Comparison of ENCODE assay signal across 8 mouse cellular contexts in the genomic region with DNA sequence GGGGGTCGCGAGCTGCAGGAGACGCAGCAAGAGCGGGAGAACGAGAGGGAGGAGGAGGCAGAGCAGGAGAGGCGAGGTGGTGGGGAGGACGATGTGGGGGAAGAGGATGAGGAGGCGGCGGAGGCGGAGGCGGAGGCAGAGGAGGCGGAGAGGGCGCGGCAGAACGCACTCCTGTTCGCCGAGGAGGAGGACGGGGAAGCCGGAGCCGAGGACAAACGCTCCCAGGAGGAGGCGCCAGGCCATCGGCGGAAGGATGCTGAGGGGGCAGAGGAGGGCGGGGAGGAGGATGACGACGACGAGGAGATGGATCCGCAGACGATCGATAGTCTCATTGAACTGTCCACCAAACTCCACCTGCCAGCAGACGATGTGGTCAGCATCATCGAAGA. TPM values are rescaled to one million over a fixed set of nuclear protein-coding genes. Genes with fewer than 3 reads are reported as not detected.
DNase-seq lines count a peak whose midpoint lies in the region; ATAC-seq and TF ChIP-seq lines count a peak whose summit lies in the region.
"Had no signal": no experiment of that assay in that cellular context is flagged by ENCODE, and none has a peak within 500 bp of the region (broad histone marks: within the 10 kb centered on the region; RNA-seq: fewer than 3 reads in every experiment).

No protein-coding gene starts in this region.

- WGBS in heart, embryonic 13.5 days, result under 1% methylated on average over 33 of the region's 33 CpGs
- 0% methylated on average over 30 of the region's 33 CpGs for WGBS in midbrain, embryonic 16.5 days

- ATAC-seq in heart, embryonic 13.5 days (ENCODE audit: extremely low read depth, insufficient number of reproducible peaks, low FRiP score, low TSS enrichment), result no peak
- ATAC-seq in midbrain, embryonic 16.5 days, result 0 out of 2 replicates have a peak, but pooled peaks have one; percentile 6

- peak overlapping the region; percentile 17 for H3K4me3 ChIP-seq in testis, adult 2 months (ENCODE audit: control insufficient read depth, low read depth, low read length)
- H3K4me3 ChIP-seq in heart, embryonic 13.5 days, result peak overlapping the region; percentile 56
- H3K4me3 ChIP-seq in midbrain, embryonic 16.5 days (ENCODE audit: low read depth, low read length), result peak overlapping the region; percentile 59

- DNase-seq in testis, postnatal 14 days (ENCODE audit: low spot score), result no peak
- peak; percentile 46 for DNase-seq in cerebellum, adult 9-11 months
- DNase-seq in left cerebral cortex, postnatal 14 days (ENCODE audit: low spot score in 2 of 2), result peak; percentile 31 to 63
- peak; percentile 60 for DNase-seq in thymus, postnatal 4 days

- intact Hi-C loops in left cerebral cortex, postnatal 14 days (cut with DNase I), result loop anchor here (5.0 kb wide), 1 partner anchor 255 kb away; a partner anchor contains a TSS

- 0 out of 2 replicates have a peak, but pooled peaks cover 2% of the 10 kb centered on the region for H3K27me3 ChIP-seq in testis, adult 2 months (ENCODE audit: control insufficient read depth, insufficient read depth, low read length)
- H3K27me3 ChIP-seq in heart, embryonic 13.5 days (replicated peaks), result peaks cover 59% of the 10 kb centered on the region
- H3K27me3 ChIP-seq in midbrain, embryonic 16.5 days (ENCODE audit: control insufficient read depth, insufficient read depth, low read depth, low read length), result peaks cover 13% of the 10 kb centered on the region

- H3K9ac ChIP-seq in heart, embryonic 13.5 days, result peak overlapping the region; percentile 67
- H3K9ac ChIP-seq in midbrain, embryonic 16.5 days (ENCODE audit: low read depth, low read length), result peak overlapping the region; percentile 76

- TF ChIP-seq CTCF in testis, adult 2 months (IDR thresholded peaks at IDR 0.05; ENCODE audit: control insufficient read depth, insufficient read depth, insufficient replicate concordance, low read depth, low read length), result no peak

- no peak overlapping the region for H3K27ac ChIP-seq in testis, adult 2 months (ENCODE audit: control insufficient read depth, insufficient read depth, low read depth, low read length)
- H3K27ac ChIP-seq in heart, embryonic 13.5 days (replicated peaks), result no peak overlapping the region
- H3K27ac ChIP-seq in midbrain, embryonic 16.5 days (ENCODE audit: low read length), result peak overlapping the region; percentile 48

- H3K36me3 ChIP-seq in testis, adult 2 months (ENCODE audit: control insufficient read depth, insufficient read depth, low read length), result no peaks in the 10 kb centered on the region
- peaks cover 22% of the 10 kb centered on the region for H3K36me3 ChIP-seq in heart, embryonic 13.5 days
- peaks cover 6% of the 10 kb centered on the region; the same call in 1 of the 2 replicates for H3K36me3 ChIP-seq in midbrain, embryonic 16.5 days (ENCODE audit: control insufficient read depth, insufficient read depth, low read length)

- peaks cover 34% of the 10 kb centered on the region for H3K4me1 ChIP-seq in testis, adult 2 months (ENCODE audit: control insufficient read depth, insufficient read depth, low read length)
- H3K4me1 ChIP-seq in heart, embryonic 13.5 days, result peaks cover 40% of the 10 kb centered on the region
- peaks cover 24% of the 10 kb centered on the region for H3K4me1 ChIP-seq in midbrain, embryonic 16.5 days (ENCODE audit: control insufficient read depth, insufficient read depth, low read length)

- H3K4me2 ChIP-seq in heart, embryonic 13.5 days, result peak overlapping the region; percentile 99
- peak overlapping the region; percentile 99 for H3K4me2 ChIP-seq in midbrain, embryonic 16.5 days (ENCODE audit: low read length)

- H3K9me3 ChIP-seq in heart, embryonic 13.5 days, result no peaks in the 10 kb centered on the region
- no peaks in the 10 kb centered on the region for H3K9me3 ChIP-seq in midbrain, embryonic 16.5 days (replicated peaks; ENCODE audit: control insufficient read depth, low read length, poor library complexity, severe bottlenecking)

- no peak for TF ChIP-seq POLR2A in testis, adult 2 months (IDR thresholded peaks at IDR 0.05; ENCODE audit: control insufficient read depth, low read depth, low read length)

RNA-seq across cellular contexts. Expression of a gene that starts 5.8 kb away (rescaled TPM):
- 0.84 and 1.9 TPM in 2 replicates for polyA plus RNA-seq in testis, adult 2 months (2012; rRNA removed)
- polyA plus RNA-seq in heart, embryonic 13.5 days (2015; fragmentation: Nextera tagmentation; extraction: Ambion mirVana), result 0.11 and 0.16 TPM in 2 replicates
- total RNA-seq in left cerebral cortex, postnatal 14 days (2021), result 100 to 1,000 TPM; 278 to 317 TPM
- 12.6 and 15.6 TPM in 2 replicates for polyA plus RNA-seq in midbrain, embryonic 16.5 days (2015; fragmentation: Nextera tagmentation; extraction: Ambion mirVana)

RNA-seq across cellular contexts. Expression of a gene that starts 13.9 kb away (rescaled TPM):
- polyA plus RNA-seq in testis, adult 2 months (2012; rRNA removed), result 15.4 and 16.6 TPM in 2 replicates
- 140 and 147 TPM in 2 replicates for polyA plus RNA-seq in heart, embryonic 13.5 days (2015; fragmentation: Nextera tagmentation; extraction: Ambion mirVana)
- total RNA-seq in left cerebral cortex, postnatal 14 days (2021), result 100 to 1,000 TPM; 235 to 257 TPM
- polyA plus RNA-seq in midbrain, embryonic 16.5 days (2015; fragmentation: Nextera tagmentation; extraction: Ambion mirVana), result 296 and 303 TPM in 2 replicates

RNA-seq across cellular contexts. Expression of a gene that starts 40.0 kb away (rescaled TPM):
- 0.72 and 0.88 TPM in 2 replicates for polyA plus RNA-seq in testis, adult 2 months (2012; rRNA removed)
- 0.74 and 0.92 TPM in 2 replicates for polyA plus RNA-seq in heart, embryonic 13.5 days (2015; fragmentation: Nextera tagmentation; extraction: Ambion mirVana)
- 1 to 10 TPM in 1 of 2 experiments, under 1 TPM in 1; 0.76 to 1.3 TPM for total RNA-seq in left cerebral cortex, postnatal 14 days (2021)
- polyA plus RNA-seq in midbrain, embryonic 16.5 days (2015; fragmentation: Nextera tagmentation; extraction: Ambion mirVana), result 0.25 and 0.41 TPM in 2 replicates
- total RNA-seq: hematopoietic stem cell, adult 5-6 weeks had no signal

RNA-seq across cellular contexts. Expression of a gene that starts 44.2 kb away (rescaled TPM):
- polyA plus RNA-seq in testis, adult 2 months (2012; rRNA removed), result 308 and 386 TPM in 2 replicates
- 79.8 and 81.9 TPM in 2 replicates for polyA plus RNA-seq in heart, embryonic 13.5 days (2015; fragmentation: Nextera tagmentation; extraction: Ambion mirVana)
- 10 to 100 TPM; 79.0 to 82.7 TPM for total RNA-seq in left cerebral cortex, postnatal 14 days (2021)
- polyA plus RNA-seq in midbrain, embryonic 16.5 days (2015; fragmentation: Nextera tagmentation; extraction: Ambion mirVana), result 136 and 144 TPM in 2 replicates

RNA-seq across cellular contexts. Expression of a gene that starts 45.2 kb away (rescaled TPM):
- 15.3 and 16.3 TPM in 2 replicates for polyA plus RNA-seq in testis, adult 2 months (2012; rRNA removed)
- polyA plus RNA-seq in heart, embryonic 13.5 days (2015; fragmentation: Nextera tagmentation; extraction: Ambion mirVana), result 43.2 and 45.6 TPM in 2 replicates
- total RNA-seq in left cerebral cortex, postnatal 14 days (2021), result 10 to 100 TPM; 32.2 to 36.5 TPM
- polyA plus RNA-seq in midbrain, embryonic 16.5 days (2015; fragmentation: Nextera tagmentation; extraction: Ambion mirVana), result 34.7 and 37.9 TPM in 2 replicates
